Mouse (Mus musculus) midbrain, embryonic 15.5 days (tissue): Measurements from ENCODE around the gene Prmt7. TPM values are rescaled to one million over a fixed set of nuclear protein-coding genes. Genes with fewer than 3 reads are reported as not detected.

Experiments used
- ATAC-seq: fragments of 200-750 bp; cut with Nextera tagmentation; replicated peaks from 2 replicates; pipeline ENCODE4 v1.8.0; 2017; ENCODE audit warnings: moderate TSS enrichment
- H3K27ac ChIP-seq: fragments of 300-500 bp; sonication (generic); 2 replicates; pipeline ENCODE4 v1.5.1; 2015; ENCODE audit warnings: mild to moderate bottlenecking, inconsistent platforms
- H3K27me3 ChIP-seq: fragments of 300-500 bp; sonication (generic); replicated peaks from 2 replicates; pipeline ENCODE4 v1.6.1; 2015; ENCODE audit warnings: inconsistent platforms
- H3K36me3 ChIP-seq: fragments of 300-500 bp; sonication (generic); replicated peaks from 2 replicates; pipeline ENCODE4 v1.6.1; 2015; ENCODE audit warnings: inconsistent platforms
- H3K4me1 ChIP-seq: fragments of 300-500 bp; sonication (generic); 2 replicates; pipeline ENCODE4 v1.6.1; 2015; ENCODE audit warnings: inconsistent platforms
- H3K4me2 ChIP-seq: fragments of 300-500 bp; sonication (generic); 2 replicates; pipeline ENCODE4 v1.6.1; 2015; ENCODE audit warnings: inconsistent platforms, mild to moderate bottlenecking, moderate library complexity
- H3K4me3 ChIP-seq: fragments of 300-500 bp; sonication (generic); 2 replicates; pipeline ENCODE4 v1.5.1; 2015; ENCODE audit warnings: mild to moderate bottlenecking, inconsistent platforms
- H3K9ac ChIP-seq: fragments of 300-500 bp; sonication (generic); 2 replicates; pipeline ENCODE4 v1.6.1; 2015; ENCODE audit warnings: mild to moderate bottlenecking, inconsistent platforms
- H3K9me3 ChIP-seq: fragments of 300-500 bp; sonication (generic); 2 replicates; pipeline ENCODE4 v1.6.1; 2016; ENCODE audit warnings: inconsistent platforms
- WGBS: fragments of 180-500 bp; shearing (Covaris S2); methylation state at CpG from one replicate; pipeline ENCODE4 v1.1.7; 2015; ENCODE audit warnings: mixed read lengths; 5-methylcytosine and 5-hydroxymethylcytosine counted together
- polyA plus RNA-seq: library from polyadenylated mRNA; unstranded; fragments of >200 nt; fragmentation: Nextera tagmentation; extraction: Ambion mirVana; gene quantifications from 2 replicates; pipeline ENCODE4 v1.2.1, GENCODE M21; 2015

Gene Prmt7
- 63.4 and 64.4 TPM in 2 replicates for polyA plus RNA-seq

- H3K36me3 ChIP-seq = no peaks in the 10 kb centered on the region; the same call in 1 of the 2 replicates
- H3K27me3 ChIP-seq = no peaks in the 10 kb centered on the region
- peak within 1 kb of the TSS; percentile 80 for H3K9ac ChIP-seq
- no peaks in the 10 kb centered on the region for H3K9me3 ChIP-seq
- peak within 1 kb of the TSS; percentile 92 for H3K27ac ChIP-seq
- WGBS = under 1% methylated on average over 52 of the region's 52 CpGs
- peaks cover 25% of the 10 kb centered on the region for H3K4me1 ChIP-seq
- peak; percentile 99 for ATAC-seq
- H3K4me3 ChIP-seq = peak within 1 kb of the TSS; percentile 60
- peak within 1 kb of the TSS; percentile 80 for H3K4me2 ChIP-seq
Observed at GRCm38 (mm10) chr8:106210821-106211345, at the start of gene Prmt7, which contains the start of gene Slc7a6os. Gene Prmt7, plus strand, starts transcription at chr8:106210936. Gene Slc7a6os, minus strand, starts transcription at chr8:106210935.

GRCm38 (mm10) chr8:106163251-106163650 is 47.5 kb upstream of the Prmt7 start:
- H3K36me3 ChIP-seq = peaks cover 41% of the 10 kb centered on the region; the same call in 1 of the 2 replicates
- no peak overlapping the region for H3K27ac ChIP-seq
- H3K27me3 ChIP-seq = no peaks in the 10 kb centered on the region
- 92% methylated on average over 9 of the region's 9 CpGs for WGBS
- peaks cover 8% of the 10 kb centered on the region for H3K4me1 ChIP-seq
- no peak overlapping the region for H3K9ac ChIP-seq
- no peak for ATAC-seq
- H3K4me2 ChIP-seq = no peak overlapping the region
- H3K9me3 ChIP-seq = no peaks in the 10 kb centered on the region
- no peak overlapping the region for H3K4me3 ChIP-seq

- H3K9ac ChIP-seq = no peak overlapping the region
- H3K9me3 ChIP-seq = no peaks in the 10 kb centered on the region
- H3K4me1 ChIP-seq = peaks cover 18% of the 10 kb centered on the region
- no peaks in the 10 kb centered on the region for H3K27me3 ChIP-seq
- no peak overlapping the region for H3K4me2 ChIP-seq
- no peak overlapping the region for H3K4me3 ChIP-seq
- no peak for ATAC-seq
- 54% methylated on average over 4 of the region's 4 CpGs for WGBS
- H3K27ac ChIP-seq = no peak overlapping the region
- peaks cover 39% of the 10 kb centered on the region; the same call in 1 of the 2 replicates for H3K36me3 ChIP-seq
Observed at GRCm38 (mm10) chr8:106165460-106165859, 45.3 kb upstream of the Prmt7 start.

GRCm38 (mm10) chr8:106168356-106169016 is 42.2 kb upstream of the Prmt7 start, which contains the start of gene Slc7a6:
Gene Slc7a6, plus strand, starts transcription at chr8:106168857.
- Histone ChIP-seq H3K4me2 (peak within 1 kb of the TSS; percentile 83), H3K27ac (peak within 1 kb of the TSS; percentile 92), H3K4me3 (peak within 1 kb of the TSS; percentile 90), H3K36me3 (peaks cover 11% of the 10 kb centered on the region; the same call in 1 of the 2 replicates), H3K9ac (peak within 1 kb of the TSS; percentile 88), H3K4me1 (peaks cover 19% of the 10 kb centered on the region), H3K9me3 (no peaks in the 10 kb centered on the region), H3K27me3 (no peaks in the 10 kb centered on the region)
- peak; percentile 93 for ATAC-seq
- WGBS = under 1% methylated on average over 59 of the region's 59 CpGs

- H3K27me3 ChIP-seq = no peaks in the 10 kb centered on the region
- H3K36me3 ChIP-seq = peaks cover 3% of the 10 kb centered on the region; the same call in 1 of the 2 replicates
- peak overlapping the region; percentile 83 for H3K4me2 ChIP-seq
- peak overlapping the region; percentile 92 for H3K27ac ChIP-seq
- ATAC-seq = peak; percentile 87
- no peaks in the 10 kb centered on the region for H3K9me3 ChIP-seq
- H3K4me1 ChIP-seq = peaks cover 19% of the 10 kb centered on the region
- H3K9ac ChIP-seq = peak overlapping the region; percentile 88
- peak overlapping the region; percentile 90 for H3K4me3 ChIP-seq
- 2% methylated on average over 53 of the region's 54 CpGs for WGBS
Observed at GRCm38 (mm10) chr8:106169017-106169933, 41.5 kb upstream of the Prmt7 start.

GRCm38 (mm10) chr8:106169934-106170480 is 40.7 kb upstream of the Prmt7 start:
- peak overlapping the region; percentile 92 for H3K27ac ChIP-seq
- no peak for ATAC-seq
- peak overlapping the region; percentile 90 for H3K4me3 ChIP-seq
- H3K9me3 ChIP-seq = no peaks in the 10 kb centered on the region
- 31% methylated on average over 6 of the region's 6 CpGs for WGBS
- peak overlapping the region; percentile 88 for H3K9ac ChIP-seq
- peaks cover 19% of the 10 kb centered on the region for H3K4me1 ChIP-seq
- H3K27me3 ChIP-seq = no peaks in the 10 kb centered on the region
- H3K36me3 ChIP-seq = no peaks in the 10 kb centered on the region
- H3K4me2 ChIP-seq = peak overlapping the region; percentile 83

GRCm38 (mm10) chr8:106173566-106173965 is 37.2 kb upstream of the Prmt7 start:
- no peaks in the 10 kb centered on the region for H3K9me3 ChIP-seq
- H3K27ac ChIP-seq = no peak overlapping the region
- no peak for ATAC-seq
- no peak overlapping the region for H3K4me2 ChIP-seq
- no peaks in the 10 kb centered on the region for H3K27me3 ChIP-seq
- no peaks in the 10 kb centered on the region for H3K36me3 ChIP-seq
- no peak overlapping the region for H3K9ac ChIP-seq
- no peak overlapping the region for H3K4me3 ChIP-seq
- 96% methylated on average over 3 of the region's 3 CpGs for WGBS
- peaks cover 19% of the 10 kb centered on the region for H3K4me1 ChIP-seq

- no peaks in the 10 kb centered on the region for H3K36me3 ChIP-seq
- H3K9ac ChIP-seq = no peak overlapping the region
- H3K4me3 ChIP-seq = no peak overlapping the region
- H3K4me2 ChIP-seq = no peak overlapping the region
- no peak for ATAC-seq
- 12% methylated on average over 1 of the region's 1 CpGs for WGBS
- H3K27ac ChIP-seq = no peak overlapping the region
- no peaks in the 10 kb centered on the region for H3K9me3 ChIP-seq
- peaks cover 9% of the 10 kb centered on the region; the same call in 1 of the 2 replicates for H3K4me1 ChIP-seq
- H3K27me3 ChIP-seq = no peaks in the 10 kb centered on the region
Observed at GRCm38 (mm10) chr8:106176891-106177290, 33.8 kb upstream of the Prmt7 start.

- no peak for ATAC-seq
- H3K36me3 ChIP-seq = no peaks in the 10 kb centered on the region
- no peak overlapping the region for H3K27ac ChIP-seq
- no peaks in the 10 kb centered on the region for H3K9me3 ChIP-seq
- H3K9ac ChIP-seq = no peak overlapping the region
- peaks cover 9% of the 10 kb centered on the region; the same call in 1 of the 2 replicates for H3K4me1 ChIP-seq
- no peak overlapping the region for H3K4me3 ChIP-seq
- no peaks in the 10 kb centered on the region for H3K27me3 ChIP-seq
- 70% methylated on average over 1 of the region's 1 CpGs for WGBS
- no peak overlapping the region for H3K4me2 ChIP-seq
Observed at GRCm38 (mm10) chr8:106177594-106177993, 33.1 kb upstream of the Prmt7 start.

GRCm38 (mm10) chr8:106178428-106178827 is 32.3 kb upstream of the Prmt7 start:
- no peak for ATAC-seq
- 74% methylated on average over 2 of the region's 2 CpGs for WGBS
- Histone ChIP-seq H3K4me3 (no peak overlapping the region), H3K27ac (no peak overlapping the region), H3K27me3 (no peaks in the 10 kb centered on the region), H3K9ac (no peak overlapping the region), H3K9me3 (no peaks in the 10 kb centered on the region), H3K4me1 (peaks cover 9% of the 10 kb centered on the region; the same call in 1 of the 2 replicates), H3K36me3 (no peaks in the 10 kb centered on the region; the same call in 1 of the 2 replicates), H3K4me2 (no peak overlapping the region)

GRCm38 (mm10) chr8:106185628-106186270 is 25.0 kb upstream of the Prmt7 start:
- no peak overlapping the region for H3K4me3 ChIP-seq
- H3K4me2 ChIP-seq = no peak overlapping the region
- no peaks in the 10 kb centered on the region for H3K9me3 ChIP-seq
- peaks cover 12% of the 10 kb centered on the region; the same call in 1 of the 2 replicates for H3K36me3 ChIP-seq
- 90% methylated on average over 8 of the region's 8 CpGs for WGBS
- no peak for ATAC-seq
- no peak overlapping the region for H3K27ac ChIP-seq
- H3K4me1 ChIP-seq = no peaks in the 10 kb centered on the region
- no peak overlapping the region for H3K9ac ChIP-seq
- H3K27me3 ChIP-seq = no peaks in the 10 kb centered on the region
